Mouse (Mus musculus): ENCODE data around the gene Nrcam. TPM values are rescaled to one million over a fixed set of nuclear protein-coding genes. Genes with fewer than 3 reads are reported as not detected.

Gene Nrcam
- polyA plus RNA-seq, 1 experiment: not detected

DNA sequence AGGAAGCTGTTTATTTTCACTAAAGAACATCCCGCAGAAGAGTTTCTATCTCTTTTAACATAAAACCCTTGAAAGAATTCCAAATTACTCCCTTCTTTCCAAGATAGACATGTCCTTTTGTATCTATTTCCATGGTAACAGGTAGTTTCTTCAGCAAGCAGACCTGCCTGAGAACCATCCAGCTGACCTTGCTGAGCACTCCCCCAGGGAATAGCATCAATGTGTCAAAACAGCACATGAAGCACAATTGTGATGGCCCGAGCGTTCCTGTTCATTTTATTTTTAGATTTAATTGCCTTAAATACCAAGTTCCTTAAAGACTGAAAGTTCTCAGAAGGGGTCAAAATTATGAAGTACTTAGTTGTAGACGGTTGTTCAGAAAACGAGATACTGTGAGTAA lies 16.6 kb downstream of the Nrcam start:
- no peak overlapping the region for H3K4me3 ChIP-seq (replicated peaks)
- no peaks in the 10 kb centered on the region for H3K27me3 ChIP-seq (ENCODE audit: control insufficient read depth)
- TF ChIP-seq TAL1 (IDR thresholded peaks at IDR 0.05; ENCODE audit: low read length) (no peak), GATA1 (IDR thresholded peaks at IDR 0.05; ENCODE audit: low read length) (no peak)
- H3K9me3 ChIP-seq (ENCODE audit: control insufficient read depth, low read length): no peaks in the 10 kb centered on the region
- H3K4me1 ChIP-seq (ENCODE audit: control insufficient read depth): no peaks in the 10 kb centered on the region
- no peaks in the 10 kb centered on the region for H3K36me3 ChIP-seq (ENCODE audit: control insufficient read depth)

DNA sequence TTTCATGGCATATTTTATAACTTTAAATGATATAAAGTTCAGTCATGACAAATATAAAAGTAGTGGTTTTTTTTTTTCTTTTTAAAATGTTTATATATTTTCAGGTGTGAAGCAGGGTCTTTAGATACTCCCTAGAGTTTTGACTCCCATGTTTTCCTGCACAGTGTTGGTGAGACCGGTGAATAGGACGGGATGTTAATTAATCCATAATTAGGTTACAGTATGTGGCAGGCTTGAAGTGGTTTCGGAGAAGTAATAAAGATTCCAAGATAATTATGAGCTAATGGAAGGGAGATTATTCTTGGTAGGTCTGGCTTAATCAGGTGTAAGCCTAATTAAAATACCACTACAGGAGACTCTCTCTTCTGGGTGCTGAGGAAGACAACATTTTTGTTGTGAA lies 17.5 kb downstream of the Nrcam start:
- H3K4me1 ChIP-seq (ENCODE audit: control insufficient read depth): no peaks in the 10 kb centered on the region
- no peak for TF ChIP-seq TAL1 (IDR thresholded peaks at IDR 0.05; ENCODE audit: low read length)
- no peak for TF ChIP-seq GATA1 (IDR thresholded peaks at IDR 0.05; ENCODE audit: low read length)
- H3K27me3 ChIP-seq (ENCODE audit: control insufficient read depth): no peaks in the 10 kb centered on the region
- no peaks in the 10 kb centered on the region for H3K36me3 ChIP-seq (ENCODE audit: control insufficient read depth)
- H3K4me3 ChIP-seq (replicated peaks): no peak overlapping the region
- H3K9me3 ChIP-seq (ENCODE audit: control insufficient read depth, low read length): no peaks in the 10 kb centered on the region

DNA sequence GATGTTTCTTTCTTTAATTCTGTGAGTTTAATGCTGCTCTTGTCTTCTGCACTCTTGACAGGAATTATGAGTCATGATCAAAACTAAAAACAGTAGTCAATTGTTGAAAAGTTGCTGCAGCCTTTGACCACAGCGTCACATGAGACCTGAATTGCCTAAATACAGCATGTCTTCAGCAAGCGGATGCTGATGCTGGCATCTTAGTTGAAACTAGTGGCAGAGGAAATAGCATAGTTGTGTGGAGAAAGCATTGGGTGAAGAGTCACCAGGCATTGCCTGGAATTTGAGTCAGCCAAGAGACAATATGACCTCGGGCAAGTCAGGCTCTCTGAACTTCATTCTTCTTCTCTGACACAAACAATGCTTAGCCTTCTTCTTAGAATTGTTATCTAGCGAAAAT lies 26.4 kb downstream of the Nrcam start:
- TF ChIP-seq TAL1 (IDR thresholded peaks at IDR 0.05; ENCODE audit: low read length) (no peak), GATA1 (IDR thresholded peaks at IDR 0.05; ENCODE audit: low read length) (no peak)
- Histone ChIP-seq H3K4me1 (ENCODE audit: control insufficient read depth) (no peaks in the 10 kb centered on the region), H3K4me3 (replicated peaks) (no peak overlapping the region), H3K9me3 (ENCODE audit: control insufficient read depth, low read length) (no peaks in the 10 kb centered on the region), H3K36me3 (ENCODE audit: control insufficient read depth) (no peaks in the 10 kb centered on the region), H3K27me3 (ENCODE audit: control insufficient read depth) (no peaks in the 10 kb centered on the region)

DNA sequence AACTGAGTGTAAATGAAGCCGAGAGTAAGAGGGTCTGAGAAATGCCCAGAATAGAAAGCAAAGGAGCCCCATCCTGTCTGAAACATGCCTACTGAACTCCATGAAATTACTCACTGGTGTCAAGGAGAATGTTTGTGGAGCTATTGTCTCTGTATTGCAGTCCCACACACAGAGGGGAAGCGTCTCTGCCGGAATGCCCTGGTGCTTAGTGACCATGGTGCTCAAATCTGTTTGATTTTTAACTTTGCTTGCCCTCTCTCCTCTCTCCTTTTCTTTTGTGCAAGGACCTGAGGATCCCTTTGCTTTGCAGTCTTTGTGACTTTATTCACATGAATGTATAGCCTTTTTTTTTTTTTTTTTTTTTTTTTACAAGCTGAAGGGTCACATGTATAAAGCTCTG lies 28.8 kb downstream of the Nrcam start:
- Histone ChIP-seq H3K4me1 (ENCODE audit: control insufficient read depth) (no peaks in the 10 kb centered on the region), H3K27me3 (ENCODE audit: control insufficient read depth) (no peaks in the 10 kb centered on the region), H3K9me3 (ENCODE audit: control insufficient read depth, low read length) (no peaks in the 10 kb centered on the region), H3K4me3 (replicated peaks) (no peak overlapping the region), H3K36me3 (ENCODE audit: control insufficient read depth) (no peaks in the 10 kb centered on the region)
- TF ChIP-seq TAL1 (IDR thresholded peaks at IDR 0.05; ENCODE audit: low read length) (no peak), GATA1 (IDR thresholded peaks at IDR 0.05; ENCODE audit: low read length) (no peak)

DNA sequence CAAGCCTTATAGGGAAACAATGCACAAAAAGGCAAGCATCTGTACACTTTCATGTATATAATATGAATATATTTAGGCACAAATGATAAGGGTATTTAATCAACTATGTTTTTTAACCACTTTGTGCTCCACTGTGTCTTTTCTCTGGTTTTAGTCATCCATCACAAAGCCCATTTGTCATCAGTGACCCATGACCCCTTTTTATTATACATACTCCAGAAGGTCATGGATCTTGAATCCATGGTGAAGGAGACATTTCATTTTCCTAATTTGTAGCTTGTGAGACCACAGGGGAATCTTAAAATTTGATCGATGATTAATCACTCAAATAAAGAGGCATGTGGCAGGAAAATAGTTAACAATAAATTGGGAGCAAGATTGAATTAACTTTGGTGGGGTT lies 29.2 kb downstream of the Nrcam start:
- TF ChIP-seq GATA1 (IDR thresholded peaks at IDR 0.05; ENCODE audit: low read length) (no peak), TAL1 (IDR thresholded peaks at IDR 0.05; ENCODE audit: low read length) (no peak)

DNA sequence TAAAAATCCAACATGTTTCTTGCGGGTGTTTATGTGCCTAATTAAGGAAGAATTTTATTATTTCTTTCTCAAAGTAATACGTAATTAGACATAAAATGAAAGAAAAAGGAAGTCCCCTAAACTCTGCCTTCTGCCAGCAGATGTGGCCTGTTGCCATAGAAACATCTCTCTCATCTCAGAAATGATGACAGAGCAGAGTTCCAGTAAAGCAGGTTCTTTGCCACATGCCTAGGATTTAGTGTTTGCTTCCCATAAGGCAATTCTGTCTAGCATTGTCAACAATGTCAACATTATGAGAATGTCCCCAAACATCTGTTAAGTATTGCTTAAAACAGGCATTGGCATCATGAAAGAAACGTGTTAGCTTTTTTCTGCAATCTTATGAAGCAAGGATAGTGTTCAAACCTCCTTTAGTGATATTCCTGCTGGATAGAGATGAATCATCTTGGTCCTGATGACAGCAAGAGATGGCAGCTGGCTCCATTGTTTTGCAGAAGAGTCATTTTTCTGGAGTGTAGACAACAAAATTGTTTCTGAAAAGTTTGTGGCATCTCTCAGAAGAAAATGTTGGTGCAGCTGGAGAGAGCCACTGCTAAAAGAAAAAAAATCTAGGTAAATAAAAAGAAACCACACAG lies 42.5 kb downstream of the Nrcam start:
- Histone ChIP-seq H3K9me3 (ENCODE audit: control insufficient read depth, low read length) (no peaks in the 10 kb centered on the region), H3K4me1 (ENCODE audit: control insufficient read depth) (no peaks in the 10 kb centered on the region), H3K36me3 (ENCODE audit: control insufficient read depth) (no peaks in the 10 kb centered on the region), H3K27me3 (ENCODE audit: control insufficient read depth) (no peaks in the 10 kb centered on the region), H3K4me3 (replicated peaks) (no peak overlapping the region)
- TF ChIP-seq TAL1 (IDR thresholded peaks at IDR 0.05; ENCODE audit: low read length) (no peak), GATA1 (IDR thresholded peaks at IDR 0.05; ENCODE audit: low read length) (no peak)

More for the DNA sequence above, 29.2 kb downstream of the Nrcam start:
- Histone ChIP-seq H3K27me3 (ENCODE audit: control insufficient read depth) (no peaks in the 10 kb centered on the region), H3K4me1 (ENCODE audit: control insufficient read depth) (no peaks in the 10 kb centered on the region), H3K36me3 (ENCODE audit: control insufficient read depth) (no peaks in the 10 kb centered on the region), H3K9me3 (ENCODE audit: control insufficient read depth, low read length) (no peaks in the 10 kb centered on the region), H3K4me3 (replicated peaks) (no peak overlapping the region)

DNA sequence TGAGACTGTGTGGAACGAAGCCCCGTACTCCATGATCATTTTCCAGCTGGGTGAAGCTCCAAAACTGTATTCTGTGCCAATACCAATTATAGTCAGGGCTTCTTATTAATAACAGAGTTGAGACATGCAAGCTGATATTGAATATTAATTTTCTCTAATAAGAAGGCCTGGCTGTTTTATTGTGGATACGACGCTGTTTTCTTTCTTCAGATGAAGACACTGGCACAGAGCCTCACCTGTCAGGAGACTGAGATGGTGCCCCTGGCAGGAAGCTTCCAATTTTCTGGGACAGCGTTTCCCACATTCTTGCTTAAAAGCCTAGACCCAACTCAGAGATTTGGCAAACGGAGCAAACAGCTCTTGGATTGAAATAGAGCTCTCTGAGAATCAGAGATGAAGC lies 47.3 kb downstream of the Nrcam start:
- Histone ChIP-seq H3K4me1 (ENCODE audit: control insufficient read depth) (no peaks in the 10 kb centered on the region), H3K27me3 (ENCODE audit: control insufficient read depth) (no peaks in the 10 kb centered on the region), H3K36me3 (ENCODE audit: control insufficient read depth) (no peaks in the 10 kb centered on the region), H3K4me3 (replicated peaks) (no peak overlapping the region), H3K9me3 (ENCODE audit: control insufficient read depth, low read length) (no peaks in the 10 kb centered on the region)
- no peak for TF ChIP-seq TAL1 (IDR thresholded peaks at IDR 0.05; ENCODE audit: low read length)
- no peak for TF ChIP-seq GATA1 (IDR thresholded peaks at IDR 0.05; ENCODE audit: low read length)

DNA sequence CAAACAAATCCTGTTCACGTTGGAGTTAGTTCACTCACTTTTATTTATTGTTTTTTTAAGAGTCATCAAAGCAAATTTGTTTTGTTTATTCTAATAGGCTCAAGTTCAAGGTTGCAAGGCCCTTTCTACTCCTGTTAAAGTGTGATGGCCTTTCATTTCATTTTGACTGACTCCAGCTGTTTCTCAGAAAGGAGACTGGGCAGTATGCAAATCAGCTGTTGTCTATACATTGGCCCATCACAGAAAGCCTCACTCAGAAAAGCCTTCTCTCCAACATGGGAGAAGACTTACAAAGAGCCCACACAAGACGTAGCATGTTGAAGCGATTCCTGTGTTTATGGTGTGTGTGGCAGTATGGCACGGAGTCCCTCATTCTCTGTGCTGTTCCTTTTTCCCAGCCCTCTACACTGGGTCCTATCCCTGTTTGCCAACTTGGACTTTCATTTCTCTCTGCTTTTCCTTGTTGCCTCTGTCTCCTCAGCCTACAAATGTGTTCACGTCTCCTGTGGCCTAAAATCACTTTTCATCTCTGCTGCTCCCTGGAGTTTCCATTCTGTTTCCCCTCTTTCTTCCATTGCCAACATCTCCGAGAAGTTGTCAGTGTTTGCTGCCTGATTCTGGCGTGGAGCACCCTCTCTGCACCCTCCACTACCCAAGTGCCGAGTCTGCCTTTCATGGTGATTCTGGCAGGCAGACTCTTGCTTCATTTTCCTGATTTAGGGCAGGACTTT lies 49.9 kb downstream of the Nrcam start:
- no peak for TF ChIP-seq GATA1 (IDR thresholded peaks at IDR 0.05; ENCODE audit: low read length)
- TF ChIP-seq TAL1 (IDR thresholded peaks at IDR 0.05; ENCODE audit: low read length): no peak
- Histone ChIP-seq H3K4me1 (ENCODE audit: control insufficient read depth) (no peaks in the 10 kb centered on the region), H3K36me3 (ENCODE audit: control insufficient read depth) (no peaks in the 10 kb centered on the region), H3K4me3 (replicated peaks) (no peak overlapping the region), H3K27me3 (ENCODE audit: control insufficient read depth) (no peaks in the 10 kb centered on the region), H3K9me3 (ENCODE audit: control insufficient read depth, low read length) (no peaks in the 10 kb centered on the region)

DNA sequence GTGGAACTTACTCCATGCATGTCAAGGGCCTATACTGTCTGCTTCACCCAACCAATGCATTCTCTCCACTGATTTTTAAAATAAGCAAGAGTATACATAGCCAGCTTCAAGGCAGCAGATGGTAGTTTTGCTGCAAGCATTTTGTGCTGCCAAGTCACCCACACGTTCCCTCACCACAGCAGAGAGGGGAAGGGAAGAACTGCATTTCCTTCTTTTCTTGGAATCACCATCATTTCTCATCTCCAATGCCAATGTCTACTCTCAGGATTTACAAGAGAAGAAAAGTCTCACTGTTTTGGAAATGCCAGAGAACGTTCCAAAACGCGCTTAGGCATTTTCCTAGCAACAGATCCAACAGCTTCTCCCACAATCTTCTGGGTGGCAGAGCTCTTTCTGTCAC lies 52.1 kb downstream of the Nrcam start:
- Histone ChIP-seq H3K27me3 (ENCODE audit: control insufficient read depth) (no peaks in the 10 kb centered on the region), H3K9me3 (ENCODE audit: control insufficient read depth, low read length) (no peaks in the 10 kb centered on the region)

More for the DNA sequence above, 52.1 kb downstream of the Nrcam start:
- TF ChIP-seq GATA1 (IDR thresholded peaks at IDR 0.05; ENCODE audit: low read length) (no peak), TAL1 (IDR thresholded peaks at IDR 0.05; ENCODE audit: low read length) (no peak)
- H3K4me1 ChIP-seq (ENCODE audit: control insufficient read depth): no peaks in the 10 kb centered on the region
- no peaks in the 10 kb centered on the region for H3K36me3 ChIP-seq (ENCODE audit: control insufficient read depth)
- no peak overlapping the region for H3K4me3 ChIP-seq (replicated peaks)

Measured in erythroblast, embryonic 14.5 days (primary cell).